Mouse (Mus musculus) hindbrain, postnatal 0 days (tissue): ENCODE measurements at regions not wholly inside any gene's neighbourhood (a gene's known extent, or its start where the extent isn't known, plus 50 kb on each side); places are given as distances from the start of the nearest gene placed in this dataset.

Experiments
- ATAC-seq: fragments of 200-750 bp; cut with Nextera tagmentation; 2 replicates; pipeline ENCODE4 v1.8.0; 2017; ENCODE audit warnings: mild to moderate bottlenecking, moderate TSS enrichment, moderate library complexity
- DNase-seq: peaks from one replicate; pipeline ENCODE4 v3.0.0-alpha.2; 2015; ENCODE audit warnings: low spot score
- H3K27ac ChIP-seq: fragments of 300-500 bp; sonication (generic); 2 replicates; pipeline ENCODE4 v1.5.1; 2014; ENCODE audit warnings: mild to moderate bottlenecking
- H3K27me3 ChIP-seq: fragments of 300-500 bp; sonication (generic); 2 replicates; pipeline ENCODE4 v1.6.1; 2014; ENCODE audit warnings: low read length, mixed read lengths; ENCODE audit not compliant: insufficient read depth
- H3K36me3 ChIP-seq: fragments of 300-500 bp; sonication (generic); 2 replicates; pipeline ENCODE4 v1.6.1; 2014; ENCODE audit warnings: low read length, mixed read lengths; ENCODE audit not compliant: insufficient read depth
- H3K4me1 ChIP-seq: fragments of 300-500 bp; sonication (generic); 2 replicates; pipeline ENCODE4 v1.6.1; 2014; ENCODE audit warnings: antibody characterized with exemption, low read length, mixed read lengths; ENCODE audit not compliant: insufficient read depth
- H3K4me2 ChIP-seq: fragments of 300-500 bp; sonication (generic); 2 replicates; pipeline ENCODE4 v1.6.1; 2014; ENCODE audit warnings: low read depth, mild to moderate bottlenecking, low read length, moderate library complexity, mixed read lengths
- H3K4me3 ChIP-seq: fragments of 300-500 bp; sonication (generic); 2 replicates; pipeline ENCODE4 v1.5.1; 2014; ENCODE audit warnings: low read length
- H3K9ac ChIP-seq: fragments of 300-500 bp; sonication (generic); replicated peaks from 2 replicates; pipeline ENCODE4 v1.6.1; 2014; ENCODE audit warnings: mild to moderate bottlenecking, low read length, moderate library complexity, mixed read lengths
- H3K9me3 ChIP-seq: fragments of 300-500 bp; sonication (generic); 2 replicates; pipeline ENCODE4 v1.6.1; 2016; ENCODE audit warnings: low read length, mixed read lengths
- CTCF ChIP-seq: IDR thresholded peaks from 2 replicates; pipeline ENCODE4 v1.5.1; 2016; ENCODE audit warnings: antibody characterized with exemption, control low read depth, low read depth
- WGBS: fragments of 180-500 bp; shearing (Covaris S2); extraction: QIAGEN DNeasy Blood & Tissue Kit; methylation state at CpG from one replicate; pipeline ENCODE4 v1.1.7; 2014; 5-methylcytosine and 5-hydroxymethylcytosine counted together

DNA sequence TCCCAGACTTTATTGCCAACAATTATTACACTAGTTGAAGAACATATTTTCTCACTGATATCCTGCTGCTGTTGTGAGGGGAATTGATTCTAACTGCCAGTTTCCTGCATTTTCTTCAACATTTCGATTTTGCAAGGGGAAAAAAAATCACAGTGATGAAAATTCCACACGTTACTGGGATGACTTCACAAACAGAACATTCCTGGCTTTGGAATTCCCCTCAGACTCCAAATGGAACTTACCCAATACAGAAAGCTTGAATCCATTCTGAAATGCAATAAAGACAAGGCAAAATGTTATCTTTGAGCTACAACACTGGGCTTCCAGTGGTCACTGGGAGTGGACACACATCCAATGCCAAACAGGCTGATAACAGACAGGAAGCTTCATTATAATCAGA is 546.7 kb upstream of the Jag1 start:
- H3K9ac ChIP-seq: no peak overlapping the region
- no peak overlapping the region for H3K4me2 ChIP-seq
- no peaks in the 10 kb centered on the region for H3K27me3 ChIP-seq
- DNase-seq: no peak
- H3K4me3 ChIP-seq: no peak overlapping the region
- H3K36me3 ChIP-seq: no peaks in the 10 kb centered on the region
- H3K4me1 ChIP-seq: no peaks in the 10 kb centered on the region
- H3K9me3 ChIP-seq: no peaks in the 10 kb centered on the region
- H3K27ac ChIP-seq: no peak overlapping the region
- no peak for ATAC-seq
- WGBS: 63% methylated on average over 2 of the region's 2 CpGs
- no peak for TF ChIP-seq CTCF

DNA sequence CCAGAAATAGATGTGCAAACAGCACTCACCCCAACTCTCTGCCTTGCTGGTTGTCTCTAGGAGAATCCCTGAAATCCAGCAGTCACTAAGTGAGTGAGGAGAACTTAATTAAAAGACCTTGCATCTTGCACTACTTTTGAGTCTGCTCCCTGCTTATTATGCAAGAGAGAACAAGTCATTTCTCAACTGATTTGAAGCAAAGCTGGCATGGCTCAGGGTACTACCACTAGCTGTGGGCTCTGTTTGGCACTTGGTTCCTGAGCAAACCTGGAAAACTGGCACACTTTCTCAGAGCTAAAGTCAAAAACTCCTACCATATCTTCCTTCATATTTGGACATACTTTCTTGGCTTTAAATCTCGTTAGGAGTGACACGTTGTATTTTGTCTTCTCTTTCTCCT is 545.8 kb upstream of the Jag1 start:
- 95% methylated on average over 2 of the region's 2 CpGs for WGBS
- no peak overlapping the region for H3K9ac ChIP-seq
- DNase-seq (no peak), ATAC-seq (no peak)
- TF ChIP-seq CTCF: no peak
- no peaks in the 10 kb centered on the region for H3K27me3 ChIP-seq
- H3K4me3 ChIP-seq: no peak overlapping the region
- no peaks in the 10 kb centered on the region for H3K36me3 ChIP-seq
- H3K4me2 ChIP-seq: no peak overlapping the region
- no peaks in the 10 kb centered on the region for H3K4me1 ChIP-seq
- H3K27ac ChIP-seq: no peak overlapping the region
- H3K9me3 ChIP-seq: no peaks in the 10 kb centered on the region

DNA sequence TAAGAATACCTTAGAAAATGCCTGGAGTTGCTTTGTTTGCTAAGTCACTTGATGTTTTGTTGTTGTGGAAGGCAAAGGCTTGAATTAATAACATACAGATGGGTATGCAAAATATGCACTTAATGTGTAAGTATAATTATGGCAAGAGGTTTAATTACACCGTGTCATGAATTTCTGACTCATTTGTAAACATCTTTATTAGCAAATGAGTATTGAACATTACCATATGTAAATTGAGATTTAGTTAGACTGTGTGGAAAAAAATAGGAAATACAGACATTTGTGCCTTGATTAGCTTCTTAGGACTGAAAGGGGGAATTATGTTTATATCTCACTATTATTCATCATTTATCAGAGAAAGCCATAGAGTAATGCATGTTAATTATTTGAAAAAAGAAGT is 544.0 kb upstream of the Jag1 start:
- WGBS: 77% methylated on average over 1 of the region's 1 CpGs
- no peak for TF ChIP-seq CTCF
- no peaks in the 10 kb centered on the region for H3K4me1 ChIP-seq
- no peaks in the 10 kb centered on the region for H3K9me3 ChIP-seq
- ATAC-seq (no peak), DNase-seq (no peak)
- no peak overlapping the region for H3K4me3 ChIP-seq
- H3K9ac ChIP-seq: no peak overlapping the region
- H3K27ac ChIP-seq: no peak overlapping the region
- H3K36me3 ChIP-seq: no peaks in the 10 kb centered on the region
- no peaks in the 10 kb centered on the region for H3K27me3 ChIP-seq
- no peak overlapping the region for H3K4me2 ChIP-seq

DNA sequence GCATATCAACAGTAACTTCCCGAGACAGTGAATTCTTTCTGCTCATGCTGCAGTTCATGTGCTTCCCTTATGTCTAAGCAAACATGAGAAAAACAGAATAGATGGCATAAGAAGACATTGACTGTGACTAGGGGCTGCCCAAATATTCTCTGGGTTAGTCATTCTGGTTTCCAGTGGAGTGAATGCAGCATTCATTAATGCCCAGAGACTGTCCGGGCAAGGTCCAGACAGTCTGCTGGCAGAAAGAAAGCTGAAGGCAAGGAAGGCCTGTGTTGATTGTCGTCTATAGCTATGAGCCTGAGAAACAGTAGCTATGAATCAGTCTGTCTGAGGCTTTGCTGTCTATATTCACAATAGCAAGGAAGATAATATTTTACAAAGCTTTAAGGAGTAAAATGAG is 537.9 kb upstream of the Jag1 start:
- WGBS: 75% methylated on average over 3 of the region's 3 CpGs
- ATAC-seq: no peak
- TF ChIP-seq CTCF: no peak
- Histone ChIP-seq H3K27me3 (no peaks in the 10 kb centered on the region), H3K4me1 (no peaks in the 10 kb centered on the region), H3K4me2 (no peak overlapping the region), H3K4me3 (no peak overlapping the region), H3K27ac (no peak overlapping the region), H3K9ac (no peak overlapping the region), H3K9me3 (0 out of 2 replicates have a peak, but pooled peaks cover 6% of the 10 kb centered on the region), H3K36me3 (no peaks in the 10 kb centered on the region)
- DNase-seq: no peak

DNA sequence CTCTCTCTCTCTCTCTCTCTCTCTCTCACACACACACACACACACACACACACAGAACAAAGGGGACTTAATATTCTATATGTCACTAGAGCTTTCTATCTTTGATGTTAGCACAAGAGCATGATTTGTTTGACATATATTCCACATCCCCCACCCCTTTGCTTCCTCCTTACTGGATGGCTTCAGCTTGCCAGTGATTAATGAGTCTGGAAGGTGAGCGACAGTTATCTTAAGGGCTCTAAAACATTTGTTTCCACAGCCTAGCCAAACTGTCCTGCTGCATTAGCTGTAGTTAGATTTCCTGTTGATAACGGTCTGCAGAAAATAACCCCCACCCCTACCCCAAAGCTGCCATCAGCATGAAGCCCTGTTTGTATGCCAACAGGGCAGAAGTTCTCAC is 527.7 kb upstream of the Jag1 start:
- H3K4me2 ChIP-seq: no peak overlapping the region
- no peak overlapping the region for H3K27ac ChIP-seq
- no peak overlapping the region for H3K4me3 ChIP-seq
- DNase-seq (no peak), ATAC-seq (no peak)
- H3K27me3 ChIP-seq: no peaks in the 10 kb centered on the region
- TF ChIP-seq CTCF: no peak
- no peaks in the 10 kb centered on the region for H3K36me3 ChIP-seq
- 62% methylated on average over 2 of the region's 2 CpGs for WGBS
- H3K9me3 ChIP-seq: no peaks in the 10 kb centered on the region
- no peaks in the 10 kb centered on the region for H3K4me1 ChIP-seq
- H3K9ac ChIP-seq: no peak overlapping the region

DNA sequence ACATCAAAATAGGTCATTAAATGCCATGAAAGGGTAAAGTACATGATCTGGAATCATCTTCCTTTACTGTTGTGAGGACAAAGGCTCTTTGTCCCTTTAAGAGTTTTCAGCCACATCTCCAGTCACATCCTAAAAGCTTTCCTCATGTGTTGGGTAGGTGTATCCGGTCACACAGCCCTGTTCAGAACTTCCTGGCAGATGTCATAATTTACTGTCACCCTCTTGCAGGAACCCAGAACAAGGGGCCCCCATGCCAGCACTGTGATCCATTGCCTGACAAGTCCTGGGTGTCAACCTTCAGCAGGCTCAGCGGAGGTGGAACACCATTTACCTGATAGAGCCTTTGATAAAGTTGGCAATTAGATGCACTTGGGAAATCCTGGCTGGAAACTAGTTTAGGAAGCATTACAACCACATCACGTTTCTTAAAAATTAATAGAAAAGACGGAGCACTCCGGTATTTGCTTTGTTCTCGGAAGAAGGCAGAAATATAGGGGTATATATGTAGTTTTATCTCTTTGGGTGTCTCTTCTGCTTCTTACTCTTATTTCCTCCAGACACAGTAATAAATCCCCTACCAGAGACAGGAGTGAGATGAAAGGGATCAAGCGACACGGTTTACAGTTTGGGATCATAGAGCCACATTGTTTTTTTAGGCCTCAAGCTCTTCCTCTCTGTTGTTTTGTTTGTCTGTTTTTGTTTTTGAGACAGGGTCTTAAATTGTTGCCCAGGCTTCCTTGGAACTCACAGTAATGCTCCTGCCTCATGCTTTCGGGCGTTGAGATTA is 527.0 kb upstream of the Jag1 start:
- WGBS: 78% methylated on average over 10 of the region's 10 CpGs
- no peaks in the 10 kb centered on the region for H3K9me3 ChIP-seq
- TF ChIP-seq CTCF: no peak

DNA sequence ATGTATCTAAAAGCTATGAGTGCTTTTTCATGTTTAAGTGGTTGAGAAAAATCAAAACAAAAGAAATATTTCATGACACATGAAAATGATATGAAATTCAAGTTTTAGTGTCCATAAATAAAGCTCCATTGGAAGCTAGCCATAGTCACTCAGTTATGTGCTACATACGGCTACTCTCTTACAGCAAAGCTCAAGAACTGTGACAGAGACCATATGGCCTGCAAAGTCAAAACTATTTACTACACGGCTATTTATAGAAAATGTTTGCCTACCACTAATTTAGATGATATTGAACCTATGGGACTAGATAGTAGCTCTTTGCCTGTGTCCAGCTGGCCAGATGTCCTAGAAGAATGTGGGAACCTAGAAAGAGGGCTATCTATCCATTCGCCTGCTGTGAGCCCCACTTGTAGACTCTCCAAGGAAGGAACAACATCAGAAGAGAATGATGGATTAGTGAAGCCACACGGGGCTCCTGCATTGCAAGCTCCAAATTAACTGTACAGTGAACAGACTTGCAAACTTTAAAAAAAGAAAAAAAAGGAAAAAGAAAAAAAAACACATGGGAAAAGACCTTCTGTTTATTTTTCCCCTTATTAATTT is 518.7 kb upstream of the Jag1 start:
- Histone ChIP-seq H3K9ac (no peak overlapping the region), H3K4me1 (no peaks in the 10 kb centered on the region), H3K27me3 (no peaks in the 10 kb centered on the region), H3K4me2 (no peak overlapping the region), H3K9me3 (no peaks in the 10 kb centered on the region), H3K36me3 (no peaks in the 10 kb centered on the region), H3K4me3 (no peak overlapping the region), H3K27ac (no peak overlapping the region)
- 72% methylated on average over 4 of the region's 4 CpGs for WGBS
- DNase-seq (no peak), ATAC-seq (no peak)
- TF ChIP-seq CTCF: no peak

More for the DNA sequence above, 527.0 kb upstream of the Jag1 start:
- no peak overlapping the region for H3K27ac ChIP-seq
- H3K27me3 ChIP-seq: no peaks in the 10 kb centered on the region
- no peak for DNase-seq
- no peak overlapping the region for H3K4me3 ChIP-seq
- H3K36me3 ChIP-seq: no peaks in the 10 kb centered on the region
- no peak for ATAC-seq
- H3K4me2 ChIP-seq: no peak overlapping the region
- H3K9ac ChIP-seq: no peak overlapping the region
- H3K4me1 ChIP-seq: no peaks in the 10 kb centered on the region
